Mouse (Mus musculus): ENCODE data around the gene Cabp1. TPM values are rescaled to one million over a fixed set of nuclear protein-coding genes. Genes with fewer than 3 reads are reported as not detected.
A peak's percentile ranks its signal among the peaks of the same experiment; 100 is the strongest.

Gene Cabp1
- polyA plus RNA-seq (2015; fragmentation: Nextera tagmentation; extraction: Ambion mirVana): 0.90 and 1.1 TPM in 2 replicates

DNA sequence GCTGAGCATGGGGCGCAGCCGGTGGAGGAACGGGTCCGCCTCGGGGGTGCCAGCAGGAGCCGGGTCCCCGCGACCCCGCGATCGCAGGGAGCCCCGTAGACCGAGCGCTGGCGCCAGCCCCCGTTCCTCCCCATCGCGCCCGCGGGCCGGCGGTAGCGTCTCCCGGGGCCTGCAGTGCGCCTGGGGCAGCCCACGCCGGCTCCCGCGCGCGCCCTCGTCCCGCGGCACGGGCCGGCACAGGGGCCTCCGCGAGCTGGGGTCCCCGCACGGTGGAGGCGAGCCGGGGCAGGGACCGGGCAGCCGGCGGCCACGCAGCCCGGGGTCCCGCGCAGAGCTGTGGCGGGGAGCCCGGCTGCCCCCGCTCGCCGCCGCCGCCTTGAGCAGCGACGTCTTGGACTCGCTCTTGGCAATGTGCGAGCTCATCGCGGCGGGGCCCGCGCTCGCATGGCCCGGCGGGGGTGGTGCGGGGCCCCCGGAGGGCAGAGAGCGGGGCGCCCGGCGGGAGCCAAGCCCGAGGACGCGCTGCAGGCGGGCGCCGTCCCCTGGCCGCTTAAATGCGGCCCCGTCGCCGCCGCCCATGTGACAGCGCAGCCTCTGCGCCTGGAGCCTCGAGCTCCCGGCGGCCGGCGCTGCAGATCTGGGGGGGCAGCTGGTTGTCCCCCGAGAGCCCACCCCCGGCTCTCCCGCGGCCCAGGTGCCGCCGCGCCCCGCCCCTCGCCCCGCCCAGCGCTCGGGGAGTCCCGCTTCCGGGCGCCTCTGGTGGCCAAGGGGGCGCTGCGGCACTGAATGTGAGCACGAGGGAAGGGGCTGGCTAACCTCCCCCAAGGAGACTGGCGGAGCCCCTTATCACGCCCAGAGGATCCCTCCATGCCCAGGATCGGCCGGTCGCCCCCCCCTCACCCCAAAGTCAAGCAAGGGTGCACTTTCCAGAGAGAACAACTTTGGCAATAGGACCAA is at the start of gene Cabp1:
TSS of gene Cabp1 (minus strand) at position 713 of the 957 bp plus-strand sequence.
- Histone ChIP-seq H3K9ac (replicated peaks; ENCODE audit: low read depth) (no peak within 1 kb of the TSS), H3K36me3 (ENCODE audit: insufficient read depth, low read length) (no peaks in the 10 kb centered on the region), H3K27me3 (replicated peaks; ENCODE audit: insufficient read depth, low read length) (peaks cover 30% of the 10 kb centered on the region), H3K4me2 (replicated peaks; ENCODE audit: low read depth, low read length) (peak within 1 kb of the TSS; percentile 99), H3K27ac (ENCODE audit: low read length) (no peak within 1 kb of the TSS), H3K4me3 (ENCODE audit: low read depth, low read length) (peak within 1 kb of the TSS; percentile 47), H3K9me3 (ENCODE audit: low read length) (no peaks in the 10 kb centered on the region), H3K4me1 (ENCODE audit: insufficient read depth, low read depth, low read length) (peaks cover 9% of the 10 kb centered on the region)
- no peak for TF ChIP-seq EP300 (IDR thresholded peaks at IDR 0.05)
- TF ChIP-seq CTCF (IDR thresholded peaks at IDR 0.05): peak; percentile 52
- ATAC-seq (peak; percentile 56), DNase-seq (ENCODE audit: low spot score) (peak; percentile 27)
- WGBS: 0% methylated on average over 28 of the region's 116 CpGs

DNA sequence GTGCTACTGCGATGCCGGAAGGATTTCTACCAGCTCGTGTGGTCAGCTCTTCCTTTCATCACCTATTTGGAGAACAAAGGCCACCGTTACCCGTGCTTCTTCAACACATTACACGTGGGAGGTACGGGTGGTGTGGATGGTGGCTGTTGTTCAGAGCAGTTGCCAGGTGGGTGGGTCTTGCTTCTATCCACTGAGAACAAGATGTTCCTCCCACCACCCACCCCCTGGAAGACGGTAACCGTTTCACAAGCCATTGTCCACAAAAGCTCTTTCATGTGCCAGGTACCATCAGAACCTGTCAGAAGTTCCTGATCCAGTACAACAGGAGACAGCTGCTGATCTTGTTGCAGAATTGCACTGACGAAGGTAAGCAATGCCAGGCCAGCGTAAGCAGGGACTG is 46.0 kb upstream of the Cabp1 start:
- DNase-seq (ENCODE audit: low spot score) (no peak), ATAC-seq (no peak)
- Histone ChIP-seq H3K9ac (replicated peaks; ENCODE audit: low read depth) (no peak overlapping the region), H3K36me3 (ENCODE audit: insufficient read depth, low read length) (peaks cover 45% of the 10 kb centered on the region; the same call in 1 of the 2 replicates), H3K27ac (ENCODE audit: low read length) (no peak overlapping the region), H3K4me3 (ENCODE audit: low read depth, low read length) (no peak overlapping the region), H3K27me3 (replicated peaks; ENCODE audit: insufficient read depth, low read length) (no peaks in the 10 kb centered on the region), H3K9me3 (ENCODE audit: low read length) (no peaks in the 10 kb centered on the region), H3K4me1 (ENCODE audit: insufficient read depth, low read depth, low read length) (peaks cover 7% of the 10 kb centered on the region; the same call in 1 of the 2 replicates), H3K4me2 (replicated peaks; ENCODE audit: low read depth, low read length) (no peak overlapping the region)
- TF ChIP-seq EP300 (IDR thresholded peaks at IDR 0.05) (no peak), CTCF (IDR thresholded peaks at IDR 0.05) (no peak)
- 84% methylated on average over 11 of the region's 11 CpGs for WGBS

DNA sequence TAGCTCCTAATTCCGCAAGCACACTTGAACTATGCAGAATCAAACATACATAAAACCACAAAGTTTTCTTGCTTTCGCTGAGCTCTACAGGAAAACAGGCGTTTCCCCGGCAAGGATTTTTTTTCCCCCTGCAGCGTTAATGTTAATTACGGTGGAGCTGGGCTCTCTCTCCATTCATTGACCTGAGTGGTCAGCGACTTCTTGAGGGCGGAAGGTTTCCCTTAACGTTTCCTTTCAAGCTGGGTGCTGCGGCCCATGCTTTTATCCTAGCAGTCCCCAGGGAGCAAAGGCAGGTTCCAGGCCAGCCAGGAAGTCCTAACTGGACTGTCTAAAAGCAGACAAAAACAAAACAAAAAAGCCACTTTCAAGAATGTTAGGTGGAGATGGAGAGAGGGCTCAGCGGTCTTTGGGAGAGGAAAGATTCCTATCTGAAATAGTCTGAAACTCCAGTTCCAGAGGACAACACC is 44.6 kb upstream of the Cabp1 start:
- no peak for DNase-seq (ENCODE audit: low spot score)
- WGBS: 6% methylated on average over 11 of the region's 11 CpGs
- Histone ChIP-seq H3K36me3 (ENCODE audit: insufficient read depth, low read length) (peaks cover 32% of the 10 kb centered on the region; the same call in 1 of the 2 replicates), H3K27me3 (replicated peaks; ENCODE audit: insufficient read depth, low read length) (no peaks in the 10 kb centered on the region), H3K4me1 (ENCODE audit: insufficient read depth, low read depth, low read length) (peaks cover 7% of the 10 kb centered on the region; the same call in 1 of the 2 replicates), H3K9ac (replicated peaks; ENCODE audit: low read depth) (peak overlapping the region; percentile 57; the same call in 1 of the 2 replicates), H3K4me3 (ENCODE audit: low read depth, low read length) (peak overlapping the region; percentile 81; the same call in 1 of the 2 replicates), H3K27ac (ENCODE audit: low read length) (no peak overlapping the region), H3K4me2 (replicated peaks; ENCODE audit: low read depth, low read length) (peak overlapping the region; percentile 98), H3K9me3 (ENCODE audit: low read length) (no peaks in the 10 kb centered on the region)
- no peak for TF ChIP-seq CTCF (IDR thresholded peaks at IDR 0.05)
- no peak for TF ChIP-seq EP300 (IDR thresholded peaks at IDR 0.05)
- no peak for ATAC-seq

DNA sequence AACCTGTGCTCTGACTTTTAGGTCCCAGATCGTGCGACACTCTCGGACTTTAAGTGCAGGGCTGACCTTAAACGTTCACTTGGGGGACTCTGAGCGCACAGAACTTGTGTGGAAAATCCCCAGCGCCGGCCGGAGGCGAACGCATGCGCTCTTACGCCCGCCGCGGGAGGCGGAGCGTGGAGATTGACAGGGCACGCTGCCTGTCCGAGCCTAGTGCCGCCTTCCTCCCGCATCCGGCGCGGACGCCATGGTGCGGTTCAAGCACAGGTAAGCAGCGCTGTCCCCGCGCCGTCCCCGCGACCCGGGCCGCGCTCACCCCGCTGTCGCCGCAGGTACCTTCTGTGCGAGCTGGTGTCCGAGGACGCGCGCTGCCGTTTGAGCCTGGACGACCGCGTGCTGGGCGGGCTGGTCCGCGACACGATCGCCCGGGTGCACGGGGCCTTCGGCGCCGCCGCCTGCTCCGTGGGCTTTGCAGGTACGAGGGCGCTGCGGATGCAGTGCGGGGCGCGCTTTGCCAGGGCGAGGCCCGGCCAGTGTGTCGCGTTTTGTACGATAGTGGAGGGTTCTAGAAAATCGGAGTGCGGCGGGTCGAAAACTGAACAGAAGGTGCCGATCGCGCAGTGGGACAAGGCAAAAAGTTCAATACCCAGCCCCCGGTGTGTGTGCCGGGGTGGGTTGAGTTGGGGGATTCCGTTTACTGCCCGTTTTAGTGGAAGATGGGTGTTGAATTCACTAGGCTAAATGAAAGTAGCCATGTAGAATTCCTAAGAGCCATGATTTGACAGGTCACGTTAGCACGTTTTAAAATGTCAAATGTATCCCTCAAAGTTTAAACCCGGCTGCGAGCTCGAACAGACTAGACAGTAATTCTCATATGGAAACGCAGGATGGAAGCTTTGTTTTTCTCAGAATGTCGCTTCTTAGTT is 43.9 kb upstream of the Cabp1 start:
- peak; percentile 86 for ATAC-seq
- peak overlapping the region; percentile 57 for H3K9ac ChIP-seq (replicated peaks; ENCODE audit: low read depth)
- peak overlapping the region; percentile 33; the same call in 1 of the 2 replicates for H3K27ac ChIP-seq (ENCODE audit: low read length)
- H3K4me1 ChIP-seq (ENCODE audit: insufficient read depth, low read depth, low read length): peaks cover 7% of the 10 kb centered on the region; the same call in 1 of the 2 replicates
- peaks cover 25% of the 10 kb centered on the region; the same call in 1 of the 2 replicates for H3K36me3 ChIP-seq (ENCODE audit: insufficient read depth, low read length)
- under 1% methylated on average over 88 of the region's 88 CpGs for WGBS
- no peaks in the 10 kb centered on the region for H3K9me3 ChIP-seq (ENCODE audit: low read length)
- peak; percentile 95 for DNase-seq (ENCODE audit: low spot score)
- TF ChIP-seq EP300 (IDR thresholded peaks at IDR 0.05) (no peak), CTCF (IDR thresholded peaks at IDR 0.05) (no peak)
- H3K4me2 ChIP-seq (replicated peaks; ENCODE audit: low read depth, low read length): peak overlapping the region; percentile 98
- no peaks in the 10 kb centered on the region for H3K27me3 ChIP-seq (replicated peaks; ENCODE audit: insufficient read depth, low read length)
- H3K4me3 ChIP-seq (ENCODE audit: low read depth, low read length): peak overlapping the region; percentile 81

DNA sequence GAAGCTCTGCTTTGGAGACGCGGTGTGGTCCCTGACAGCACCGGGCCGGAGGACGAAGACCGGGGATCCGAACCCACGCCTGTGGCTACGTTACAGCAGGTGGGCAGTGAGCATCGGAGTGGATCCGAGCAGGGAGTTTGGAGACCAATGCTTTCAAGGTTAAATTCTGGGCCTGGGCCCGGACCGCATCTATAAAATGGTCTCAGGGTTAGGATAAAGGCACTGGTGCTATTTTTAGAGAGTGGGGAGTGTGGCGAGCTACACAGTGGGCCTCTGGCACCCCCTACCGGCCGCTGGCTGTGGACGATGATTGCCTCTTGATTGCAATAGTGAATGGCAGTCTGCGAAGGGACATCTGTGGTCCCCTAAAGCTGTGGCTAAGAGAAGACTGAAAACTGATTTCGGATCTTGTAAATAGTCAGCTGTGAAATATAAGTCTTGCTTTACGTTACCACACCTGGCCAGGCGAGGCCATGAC is 41.6 kb upstream of the Cabp1 start, which contains the start of gene Pop5:
TSS of gene Pop5 (plus strand) at position 51 of the 478 bp plus-strand sequence.
- Histone ChIP-seq H3K9me3 (ENCODE audit: low read length) (no peaks in the 10 kb centered on the region), H3K27me3 (replicated peaks; ENCODE audit: insufficient read depth, low read length) (no peaks in the 10 kb centered on the region), H3K27ac (ENCODE audit: low read length) (peak within 1 kb of the TSS; percentile 1; the same call in 1 of the 2 replicates), H3K4me1 (ENCODE audit: insufficient read depth, low read depth, low read length) (peaks cover 7% of the 10 kb centered on the region; the same call in 1 of the 2 replicates), H3K4me2 (replicated peaks; ENCODE audit: low read depth, low read length) (peak within 1 kb of the TSS; percentile 86), H3K4me3 (ENCODE audit: low read depth, low read length) (peak within 1 kb of the TSS; percentile 55), H3K9ac (replicated peaks; ENCODE audit: low read depth) (peak within 1 kb of the TSS; percentile 23; the same call in 1 of the 2 replicates), H3K36me3 (ENCODE audit: insufficient read depth, low read length) (0 out of 2 replicates have a peak, but pooled peaks cover 6% of the 10 kb centered on the region)
- WGBS: 2% methylated on average over 21 of the region's 21 CpGs
- TF ChIP-seq EP300 (IDR thresholded peaks at IDR 0.05) (peak; percentile 42; the same call in 1 of the 2 replicates), CTCF (IDR thresholded peaks at IDR 0.05) (peak; percentile 94)
- peak; percentile 94 for DNase-seq (ENCODE audit: low spot score)
- peak; percentile 78 for ATAC-seq
